Mouse (Mus musculus) CD4-positive, CD25-positive, alpha-beta regulatory T cell, adult 4 months (primary cell): ENCODE measurements at regions not wholly inside any gene's neighbourhood (a gene's known extent, or its start where the extent isn't known, plus 50 kb on each side); places are given as distances from the start of the nearest gene placed in this dataset.

Source experiments
- ATAC-seq: one replicate; pipeline ENCODE4 v1.8.0; 2017

GRCm38 (mm10) chr4:105282681-105283462, 125.7 kb downstream of the Plpp3 start:
- ATAC-seq = no peak

- no peak for ATAC-seq
Measured at GRCm38 (mm10) chr4:105285431-105286013, 128.4 kb downstream of the Plpp3 start.

GRCm38 (mm10) chr4:105286299-105286698, 129.2 kb downstream of the Plpp3 start:
- ATAC-seq = no peak

- ATAC-seq = no peak
Measured at GRCm38 (mm10) chr4:105286809-105287208, 129.7 kb downstream of the Plpp3 start.

- no peak for ATAC-seq
Measured at GRCm38 (mm10) chr4:105287419-105287818, 130.3 kb downstream of the Plpp3 start.

- ATAC-seq = no peak
Measured at GRCm38 (mm10) chr4:105289635-105290034, 132.5 kb downstream of the Plpp3 start.

- no peak for ATAC-seq
Measured at GRCm38 (mm10) chr4:105290847-105291475, 133.8 kb downstream of the Plpp3 start.

GRCm38 (mm10) chr4:105291503-105291902, 134.4 kb downstream of the Plpp3 start:
- ATAC-seq = no peak

GRCm38 (mm10) chr4:105299358-105299757, 142.2 kb downstream of the Plpp3 start:
- ATAC-seq = no peak

- no peak for ATAC-seq
Measured at GRCm38 (mm10) chr4:105301547-105301946, 144.4 kb downstream of the Plpp3 start.

- no peak for ATAC-seq
Measured at GRCm38 (mm10) chr4:105304166-105304565, 147.0 kb downstream of the Plpp3 start.

GRCm38 (mm10) chr4:105305931-105306330, 148.8 kb downstream of the Plpp3 start:
- no peak for ATAC-seq

- ATAC-seq = no peak
Measured at GRCm38 (mm10) chr4:105307356-105307755, 150.2 kb downstream of the Plpp3 start.

- no peak for ATAC-seq
Measured at GRCm38 (mm10) chr4:105307905-105308304, 150.8 kb downstream of the Plpp3 start.

GRCm38 (mm10) chr4:105308971-105309488, 151.9 kb downstream of the Plpp3 start:
- ATAC-seq = no peak

GRCm38 (mm10) chr4:105312643-105313042, 155.5 kb downstream of the Plpp3 start:
- no peak for ATAC-seq

- ATAC-seq = no peak
Measured at GRCm38 (mm10) chr4:105313151-105313818, 156.1 kb downstream of the Plpp3 start.

- no peak for ATAC-seq
Measured at GRCm38 (mm10) chr4:105315095-105315494, 157.9 kb downstream of the Plpp3 start.

- peak; percentile 43 for ATAC-seq
Measured at GRCm38 (mm10) chr4:105316478-105317206, 159.5 kb downstream of the Plpp3 start.

GRCm38 (mm10) chr4:105318421-105318820, 161.3 kb downstream of the Plpp3 start:
- no peak for ATAC-seq

GRCm38 (mm10) chr4:105323446-105323845, 166.3 kb downstream of the Plpp3 start:
- ATAC-seq = no peak

- ATAC-seq = no peak
Measured at GRCm38 (mm10) chr4:105326989-105327388, 169.8 kb downstream of the Plpp3 start.
